Mouse (Mus musculus) adipocyte (in vitro differentiated cells): ENCODE data around the gene Ehd1.

Experiments used
- DNase-seq: peaks from one replicate; pipeline ENCODE4 v3.0.0-alpha.2; 2016; ENCODE audit warnings: low spot score

Gene Ehd1

DNA sequence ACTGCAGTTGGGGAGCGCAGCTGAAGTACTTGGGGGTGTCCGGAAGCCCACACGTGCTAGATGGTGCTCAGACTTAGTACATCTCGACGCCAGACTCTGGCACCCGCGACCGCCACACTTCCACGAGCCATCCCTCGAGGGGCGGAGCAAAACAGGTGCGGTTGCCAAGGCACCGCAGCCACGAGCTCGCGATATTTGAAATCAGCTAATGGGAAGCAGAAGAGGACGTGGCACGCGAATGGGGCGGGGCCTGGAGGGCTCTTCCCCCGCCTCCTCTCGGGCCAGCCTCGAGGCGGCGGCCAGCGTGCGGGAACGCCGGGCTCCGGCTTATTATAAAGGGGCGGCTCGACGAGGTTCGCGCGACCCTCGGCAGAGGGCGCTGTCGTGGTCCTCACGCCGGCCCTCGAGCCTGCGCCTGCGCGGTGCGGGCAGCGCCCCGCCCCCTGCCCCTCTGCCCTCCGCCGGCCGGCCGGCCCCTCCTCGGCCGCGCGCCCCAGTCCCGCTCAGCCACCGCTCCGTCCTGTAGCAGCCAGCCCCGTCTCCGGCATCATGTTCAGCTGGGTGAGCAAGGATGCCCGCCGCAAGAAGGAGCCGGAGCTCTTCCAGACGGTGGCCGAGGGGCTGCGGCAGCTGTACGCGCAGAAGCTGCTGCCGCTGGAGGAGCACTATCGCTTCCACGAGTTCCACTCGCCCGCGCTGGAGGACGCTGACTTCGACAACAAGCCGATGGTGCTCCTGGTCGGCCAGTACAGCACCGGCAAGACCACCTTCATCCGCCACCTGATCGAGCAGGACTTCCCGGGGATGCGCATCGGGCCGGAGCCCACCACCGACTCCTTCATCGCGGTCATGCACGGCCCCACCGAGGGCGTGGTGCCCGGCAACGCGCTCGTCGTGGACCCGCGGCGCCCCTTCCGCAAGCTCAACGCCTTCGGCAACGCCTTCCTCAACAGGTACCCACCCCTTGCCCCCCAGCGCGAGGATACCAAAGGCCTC, at the start of gene Ehd1:
TSS of gene Ehd1 (plus strand) at position 300 of the 996 bp plus-strand sequence.
- peak; percentile 98 for DNase-seq

DNA sequence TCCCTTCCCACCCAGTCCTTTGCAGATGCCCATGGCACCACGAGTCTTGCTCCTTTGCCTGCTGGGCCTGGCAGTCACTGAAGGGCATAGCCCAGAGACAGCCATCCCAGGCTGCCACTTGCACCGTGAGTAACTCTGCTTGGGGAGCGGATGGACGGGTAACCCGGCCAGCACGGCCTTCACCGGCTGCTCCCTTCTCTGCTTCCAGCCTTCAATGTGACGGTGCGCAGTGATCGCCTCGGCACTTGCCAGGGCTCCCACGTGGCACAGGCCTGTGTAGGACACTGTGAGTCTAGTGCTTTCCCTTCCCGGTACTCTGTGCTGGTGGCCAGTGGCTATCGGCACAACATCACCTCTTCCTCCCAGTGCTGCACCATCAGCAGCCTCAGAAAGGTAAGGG, 49.8 kb upstream of the Ehd1 start:
- no peak for DNase-seq

DNA sequence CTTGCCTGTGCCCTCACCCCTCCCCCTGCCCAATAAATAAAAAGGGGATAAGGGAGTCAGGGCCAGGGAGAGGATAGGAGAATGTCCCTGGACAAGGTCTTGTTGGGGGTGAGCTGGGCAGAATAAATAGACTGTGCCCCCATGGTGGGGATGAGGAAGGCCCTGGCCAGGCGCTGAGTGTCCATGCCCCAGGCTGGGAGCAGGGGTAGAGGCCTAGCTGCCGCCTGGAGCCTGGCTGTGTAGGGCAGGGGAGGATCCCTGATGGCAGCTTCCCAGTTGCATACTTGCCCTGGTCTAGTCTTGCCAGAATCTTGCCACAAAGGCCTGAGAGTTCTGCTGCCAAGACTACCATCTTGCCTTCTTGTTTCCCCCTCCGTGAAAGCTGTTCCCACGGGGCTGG, 48.7 kb upstream of the Ehd1 start:
- DNase-seq = no peak

DNA sequence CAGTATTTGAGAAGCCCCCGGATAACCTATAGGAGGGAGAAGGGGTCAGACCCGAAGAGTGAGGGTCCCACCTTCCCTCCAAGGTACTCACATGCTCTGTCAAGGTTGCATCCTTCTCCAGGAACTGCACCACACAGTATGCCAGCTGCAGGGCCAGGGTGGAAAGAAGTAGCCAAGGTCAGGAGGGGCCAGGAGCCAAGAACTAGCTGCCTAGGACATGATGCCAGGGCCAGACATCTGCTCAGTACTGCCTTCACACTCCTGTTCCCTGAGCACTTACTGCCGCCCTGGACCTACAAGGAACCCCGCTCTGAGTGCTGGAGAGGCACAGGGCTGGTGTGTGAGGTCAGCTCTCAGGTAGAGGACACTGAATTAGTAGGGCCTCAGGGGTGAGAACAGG, 46.1 kb upstream of the Ehd1 start:
- DNase-seq = no peak

DNA sequence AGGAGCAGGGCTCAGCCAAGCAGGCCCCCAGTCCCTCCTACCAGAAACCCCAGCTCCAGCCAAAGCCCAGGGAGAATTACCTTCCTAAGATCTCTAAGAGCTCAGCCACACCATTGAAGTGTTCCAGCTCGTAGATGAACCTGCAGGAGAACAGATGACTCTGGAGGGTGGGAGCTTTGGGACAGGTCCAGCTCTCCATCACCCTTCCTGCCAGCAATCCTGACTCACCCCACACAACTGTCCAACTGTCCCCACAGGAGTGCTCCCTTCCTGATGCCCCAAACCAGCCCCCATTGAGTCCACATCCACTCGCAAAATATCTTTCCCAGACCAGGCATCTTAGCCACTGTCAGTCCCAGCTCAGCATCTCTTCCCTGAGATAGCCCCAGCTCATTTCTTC, 45.5 kb upstream of the Ehd1 start:
- DNase-seq = no peak

DNA sequence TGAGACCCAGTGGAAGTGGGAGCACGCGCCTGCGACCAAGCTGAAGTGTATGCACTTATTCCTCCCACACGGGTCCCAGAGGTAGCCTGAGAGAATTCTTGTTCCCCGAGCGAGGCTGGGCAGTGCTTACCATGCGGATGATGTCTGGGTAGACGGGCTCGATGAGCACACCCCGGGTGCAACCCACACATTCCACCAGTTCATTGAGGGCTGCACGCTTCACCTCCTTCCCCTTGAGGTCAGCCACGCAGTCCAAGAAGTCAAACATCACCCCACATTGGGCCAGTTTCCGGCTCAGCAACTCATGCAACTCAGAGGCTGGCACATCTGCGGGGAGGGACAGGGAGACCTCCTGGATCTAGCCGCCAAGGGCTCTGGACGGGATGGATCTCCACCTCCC, 42.9 kb upstream of the Ehd1 start:
- DNase-seq = no peak

DNA sequence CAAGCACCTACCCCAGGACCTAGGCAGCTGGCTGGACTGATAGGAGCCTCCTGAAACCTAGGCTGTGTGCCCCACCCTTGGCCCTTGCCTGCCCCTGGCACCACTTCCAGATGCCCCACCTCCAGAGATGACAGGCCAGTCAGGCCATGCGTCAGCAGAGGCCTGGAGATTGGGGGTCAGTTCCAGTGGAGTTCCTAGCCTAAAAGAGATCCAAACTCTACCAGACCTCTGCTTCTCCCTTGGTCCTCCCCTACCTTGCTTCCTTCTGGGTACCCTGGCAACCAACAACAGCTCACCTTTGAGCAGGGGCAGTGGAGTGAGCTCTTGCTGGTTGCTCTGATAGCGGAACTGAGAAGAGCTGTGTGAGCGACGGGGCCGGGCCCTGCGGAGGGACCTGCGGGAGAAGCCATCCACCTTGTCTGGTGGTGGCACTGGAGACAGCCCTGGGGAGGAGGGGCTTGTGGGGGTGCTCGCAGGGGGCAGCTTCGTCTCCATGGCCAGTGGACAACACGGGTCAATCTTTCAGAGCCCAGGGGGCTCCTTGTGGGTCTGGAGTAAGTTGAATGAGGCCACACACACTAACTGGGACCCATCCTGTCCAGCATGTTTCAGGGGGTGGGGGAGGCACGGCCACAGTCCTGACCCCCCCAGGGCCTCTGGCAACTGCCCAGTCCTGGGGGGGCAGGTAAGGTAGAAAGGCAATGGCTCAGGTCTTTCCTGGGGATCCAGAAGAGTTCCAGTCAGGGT, 42.0 kb upstream of the Ehd1 start:
- DNase-seq = no peak

DNA sequence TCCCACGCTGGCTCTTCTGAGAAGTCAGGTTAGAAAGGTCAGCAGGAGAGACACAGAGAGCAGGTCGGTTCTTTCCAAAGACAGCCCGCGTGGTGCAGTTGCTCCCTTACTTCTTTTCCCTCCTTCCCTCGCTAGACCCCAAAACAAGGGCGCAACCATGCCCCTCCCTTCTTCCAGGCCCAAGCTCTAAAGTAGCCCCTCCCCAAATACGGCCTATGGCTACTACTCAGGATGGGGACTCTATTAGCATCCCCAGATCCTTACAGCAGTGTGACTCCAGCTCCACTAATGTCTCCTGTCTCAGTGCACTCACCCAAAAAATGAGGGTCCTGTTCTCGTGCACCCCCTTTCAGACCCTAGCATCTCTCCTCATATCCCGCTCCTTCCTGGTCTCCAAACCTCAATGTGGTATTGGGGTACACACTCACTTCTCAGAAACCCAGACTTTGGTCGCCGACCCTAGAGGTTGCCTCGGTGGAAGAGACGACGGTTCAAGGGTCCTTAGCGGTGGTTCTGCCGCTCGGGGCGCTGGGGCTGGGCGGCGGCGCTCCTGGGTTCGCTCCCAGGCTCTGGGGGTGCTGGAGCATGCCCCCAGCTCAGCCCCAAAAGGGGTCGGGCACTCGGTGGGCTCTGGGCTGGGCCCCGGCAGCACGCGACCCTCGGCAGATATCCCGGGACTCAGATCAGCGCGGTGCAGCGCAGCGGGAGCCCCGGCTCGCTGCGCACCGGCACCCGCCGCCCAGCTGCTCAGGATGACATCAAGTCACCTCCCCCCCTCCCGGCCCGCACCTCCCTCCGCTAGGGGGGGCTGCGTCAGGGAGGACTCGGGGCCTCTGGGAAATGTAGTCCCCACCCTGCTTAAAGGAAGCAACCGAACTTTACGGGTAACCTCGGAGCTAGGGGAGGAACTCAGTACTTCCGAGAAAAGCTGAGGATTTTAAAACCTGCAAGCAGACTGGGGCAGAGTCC, 41.2 kb upstream of the Ehd1 start, which contains the start of gene Ppp2r5b:
TSS of gene Ppp2r5b (minus strand) at position 789 of the 969 bp plus-strand sequence.
- DNase-seq = peak; percentile 94

DNA sequence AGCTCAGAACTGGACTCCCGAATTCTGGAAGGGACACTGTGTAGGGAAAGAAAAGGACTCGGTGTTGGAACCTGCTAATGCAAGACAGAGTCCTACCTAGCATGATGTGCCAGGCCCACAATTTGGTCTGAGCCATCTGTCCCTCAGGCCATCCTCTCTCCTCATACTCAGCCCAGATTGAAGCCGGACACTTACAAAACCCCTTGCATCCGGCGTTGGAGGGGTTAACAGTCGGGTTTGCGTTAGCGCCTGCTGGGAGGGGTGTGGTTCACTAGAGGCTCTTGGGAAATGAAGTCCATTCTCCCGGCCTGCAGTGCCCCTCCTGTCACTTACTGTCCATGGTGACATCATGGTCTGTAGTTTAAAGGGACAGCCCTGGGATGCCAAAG, 40.5 kb upstream of the Ehd1 start:
- peak; percentile 98 for DNase-seq

DNA sequence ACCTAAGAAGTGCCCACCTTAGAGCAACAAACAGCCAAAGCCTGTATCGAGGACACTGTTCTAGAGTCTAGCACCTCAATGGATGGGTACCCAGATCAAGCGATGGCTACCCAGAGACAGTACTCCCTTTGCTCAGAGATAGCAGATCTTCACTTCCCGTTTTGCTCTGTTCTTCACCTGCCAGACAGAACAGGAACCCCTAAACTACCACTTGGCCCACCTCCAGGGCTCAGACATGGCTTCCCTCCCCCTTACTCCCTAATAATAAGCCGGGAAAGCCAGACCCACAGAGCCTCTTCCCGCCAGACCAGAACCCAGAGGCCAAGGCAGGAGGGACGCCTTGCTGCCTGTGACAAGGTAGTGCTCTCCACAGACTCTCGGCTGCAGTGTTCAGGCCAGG, 39.7 kb upstream of the Ehd1 start:
- DNase-seq = no peak

DNA sequence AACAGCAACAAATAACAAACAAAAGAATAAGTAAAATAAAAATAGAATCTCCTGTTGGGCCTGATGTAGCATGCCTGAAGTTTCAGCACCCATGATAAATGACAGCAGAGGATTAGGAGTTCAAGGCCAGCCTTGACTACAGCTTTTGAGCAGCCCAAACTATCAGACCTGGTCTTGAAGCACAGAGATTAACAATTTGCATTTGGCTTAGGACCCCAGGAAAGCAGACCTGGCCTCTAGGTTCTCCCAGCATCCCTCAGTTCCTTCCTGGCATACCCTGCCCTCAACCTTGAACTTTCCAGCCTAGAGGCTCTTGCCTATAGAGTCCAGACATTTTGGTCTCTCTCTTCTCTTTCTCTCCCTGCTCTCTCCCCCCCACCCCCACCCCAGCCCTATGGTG, 37.8 kb upstream of the Ehd1 start:
- DNase-seq = no peak

DNA sequence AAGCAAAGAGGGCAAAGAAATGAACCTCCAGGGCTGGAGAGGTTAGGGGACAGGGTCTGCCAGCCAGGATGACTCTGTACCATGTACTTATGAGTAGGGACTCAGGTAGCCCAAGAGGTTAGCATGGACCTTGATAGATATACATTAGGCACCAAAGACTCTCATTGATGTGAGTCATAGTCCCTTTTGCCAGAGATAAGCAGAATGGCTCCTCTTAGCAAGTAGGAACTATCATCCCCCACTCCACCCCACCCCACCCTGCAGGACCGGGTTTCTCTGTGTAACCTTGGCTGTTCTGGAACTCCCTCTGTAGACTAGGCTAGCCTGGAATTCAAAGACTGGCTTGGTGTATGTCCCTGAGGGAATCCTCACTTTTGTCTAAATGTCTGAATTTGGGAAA, 36.4 kb upstream of the Ehd1 start:
- no peak for DNase-seq

DNA sequence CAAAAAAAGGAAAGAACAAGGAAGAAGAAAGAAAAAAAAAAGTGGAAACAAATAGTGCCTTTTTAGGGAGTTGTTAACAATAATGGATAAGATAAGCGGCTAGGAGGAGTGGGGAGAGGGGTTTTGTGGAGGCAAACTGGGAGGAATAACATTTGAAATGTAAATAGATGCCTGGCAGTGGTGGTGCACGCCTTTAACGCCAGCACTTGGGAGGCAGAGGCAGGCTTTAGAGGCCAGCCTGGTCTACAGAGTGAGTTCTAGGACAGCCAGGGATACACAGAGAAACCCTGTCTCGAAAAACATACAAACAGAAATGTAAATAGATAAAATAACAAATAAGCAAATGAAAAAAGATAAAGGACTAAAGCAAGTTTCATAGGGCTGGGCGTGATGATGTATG, 35.8 kb upstream of the Ehd1 start:
- no peak for DNase-seq

DNA sequence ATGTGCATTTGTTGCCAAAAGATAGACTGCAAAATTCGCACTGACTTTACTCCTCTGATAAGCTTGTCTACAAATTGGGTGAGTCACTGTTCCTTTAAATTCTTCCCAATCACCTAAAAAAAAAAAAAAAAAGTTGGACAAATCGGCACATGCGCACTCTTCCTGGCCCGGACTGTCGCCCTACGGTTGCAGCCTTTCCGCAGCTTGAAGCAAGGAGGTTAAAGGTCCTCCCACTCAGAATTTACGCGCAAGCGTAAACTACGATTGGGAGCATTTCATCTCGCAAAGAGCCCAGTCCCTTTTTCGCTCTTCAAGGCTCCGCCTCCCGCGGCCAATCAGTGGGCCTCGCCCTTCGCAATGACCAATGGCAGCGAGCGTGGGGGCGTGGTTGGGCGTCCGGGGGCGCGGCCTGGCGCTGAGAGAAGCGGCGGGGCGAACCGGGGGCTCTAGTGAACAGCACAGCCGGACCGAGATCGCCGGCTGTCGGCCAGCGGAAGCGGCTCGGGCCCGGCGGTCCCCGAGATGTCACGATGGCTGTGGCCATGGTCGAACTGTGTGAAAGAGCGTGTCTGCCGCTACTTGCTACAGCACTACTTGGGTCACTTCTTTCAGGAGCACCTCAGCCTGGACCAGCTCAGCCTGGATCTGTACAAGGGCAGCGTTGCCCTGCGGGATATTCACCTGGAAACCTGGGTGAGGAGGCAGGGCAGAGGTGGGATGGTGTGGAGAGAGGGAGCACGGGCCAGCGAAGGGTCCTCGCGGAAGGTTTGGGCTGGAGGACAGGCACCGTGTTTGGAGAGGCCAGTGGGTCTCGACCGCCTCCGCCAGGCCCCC, 35.0 kb upstream of the Ehd1 start, which contains the start of gene Atg2a:
TSS of gene Atg2a (plus strand) at position 395 of the 834 bp plus-strand sequence.
- DNase-seq = peak; percentile 100

DNA sequence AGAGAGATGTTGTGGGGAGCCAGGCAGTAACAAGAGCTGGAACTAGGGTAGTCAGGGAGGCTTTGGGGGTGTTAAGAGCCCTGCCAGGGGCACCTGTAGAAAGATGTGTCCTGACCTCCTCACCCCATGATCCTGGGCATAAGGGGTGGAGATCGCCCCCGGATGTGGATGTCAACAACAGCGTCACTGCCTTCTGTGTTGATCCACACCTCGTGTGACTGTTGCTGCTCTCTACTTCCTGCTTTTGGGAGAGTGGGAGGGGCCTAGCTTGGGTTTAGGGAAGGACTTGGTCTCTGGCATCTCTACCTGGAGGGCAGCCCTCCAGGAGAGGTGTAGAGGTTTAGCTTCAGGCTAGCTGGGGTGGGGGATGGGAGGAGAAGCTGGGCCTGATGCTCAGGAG, 34.2 kb upstream of the Ehd1 start:
- DNase-seq = peak; percentile 82

DNA sequence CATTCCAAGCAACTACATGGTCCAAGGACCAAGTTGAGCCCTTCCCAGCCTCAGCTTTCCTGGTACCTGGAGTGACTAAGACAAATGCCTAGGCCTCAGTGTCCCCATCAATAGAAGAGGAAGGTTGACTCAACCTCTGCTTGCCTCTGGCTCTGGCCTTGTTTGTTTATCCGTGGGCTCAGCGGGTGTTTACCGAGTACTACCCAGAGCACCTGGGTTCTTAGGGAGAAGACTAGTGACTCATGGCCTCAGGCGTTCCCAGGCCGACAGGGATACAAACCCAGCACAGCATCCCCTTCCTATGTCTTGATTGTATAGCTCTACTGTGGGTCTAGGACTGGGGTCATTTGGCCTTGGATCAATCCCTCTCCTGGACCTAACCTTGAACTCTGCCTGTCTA, 33.3 kb upstream of the Ehd1 start:
- DNase-seq = no peak

DNA sequence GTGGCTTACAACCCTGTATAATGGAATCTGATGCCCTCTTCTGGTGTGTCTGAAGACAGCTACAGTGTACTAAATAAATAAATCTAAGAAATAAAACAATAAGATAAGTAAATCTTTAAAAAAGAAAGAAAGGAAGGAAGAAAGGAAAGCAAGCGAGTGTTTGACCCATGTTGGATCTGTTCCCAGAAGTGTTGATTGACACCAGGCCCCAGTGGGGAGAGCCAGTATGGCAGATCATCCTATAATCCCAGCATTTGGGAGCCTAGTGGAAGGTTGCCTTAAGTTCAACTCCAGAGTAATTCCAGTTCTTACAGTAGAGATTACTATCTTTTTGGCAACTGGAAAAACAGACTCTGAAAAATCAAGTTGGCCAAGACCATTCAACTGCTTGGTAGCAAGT, 30.7 kb upstream of the Ehd1 start:
- DNase-seq = peak; percentile 79

DNA sequence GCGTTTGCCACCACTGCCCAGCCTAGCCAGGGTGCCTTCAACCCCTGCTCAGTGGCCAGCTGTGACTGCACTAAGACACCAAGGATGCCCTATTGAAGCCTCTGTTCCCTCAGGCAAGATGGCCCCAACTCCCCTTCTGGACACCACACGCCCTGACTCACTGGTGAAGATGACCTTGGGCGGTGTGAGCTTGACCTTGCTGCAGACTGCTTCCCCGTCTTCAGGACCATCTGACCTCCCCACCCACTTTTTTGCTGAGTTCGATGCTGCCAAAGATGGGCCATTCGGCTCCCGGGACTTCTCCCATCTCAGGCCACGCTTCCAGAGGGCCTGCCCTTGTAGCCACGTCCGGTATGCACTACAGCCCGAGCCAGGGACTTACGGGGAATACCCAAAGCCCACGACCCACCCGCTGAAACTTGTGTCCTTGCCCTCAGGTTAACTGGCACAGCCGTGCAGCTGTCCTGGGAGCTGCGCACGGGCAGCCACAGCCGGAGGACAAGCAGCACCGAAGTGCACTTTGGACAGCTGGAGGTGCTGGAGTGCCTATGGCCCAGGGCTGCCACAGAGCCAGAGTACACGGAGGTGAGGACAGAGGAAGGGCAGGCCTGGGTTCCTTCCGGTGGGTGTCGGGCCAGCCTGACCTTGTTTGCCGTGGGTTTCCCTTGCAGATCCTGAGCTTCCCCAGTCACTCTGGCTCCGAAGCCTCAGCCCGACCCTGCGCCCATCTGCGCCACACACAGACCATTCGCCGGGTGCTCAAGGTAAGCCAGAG, 28.8 kb upstream of the Ehd1 start:
- DNase-seq = no peak

DNA sequence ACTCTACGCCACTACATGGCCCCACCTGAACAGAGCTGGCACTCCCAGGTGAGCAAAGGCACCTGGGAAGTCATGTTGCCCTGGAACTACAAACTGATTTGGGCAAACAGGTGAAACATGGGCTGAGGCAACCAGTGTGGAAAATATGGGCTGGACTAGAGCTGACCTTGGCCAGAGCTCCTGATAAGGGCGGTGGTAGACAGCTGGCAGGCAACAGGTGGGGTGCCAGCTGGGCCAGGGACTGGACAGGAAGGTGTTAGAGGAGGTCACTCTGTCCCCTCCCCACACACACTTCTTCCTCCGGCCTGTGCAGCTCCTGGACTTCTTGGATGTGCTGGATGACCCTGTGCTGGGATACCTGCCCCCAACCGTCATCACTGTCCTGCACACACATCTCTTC, 23.5 kb upstream of the Ehd1 start:
- DNase-seq = no peak

DNA sequence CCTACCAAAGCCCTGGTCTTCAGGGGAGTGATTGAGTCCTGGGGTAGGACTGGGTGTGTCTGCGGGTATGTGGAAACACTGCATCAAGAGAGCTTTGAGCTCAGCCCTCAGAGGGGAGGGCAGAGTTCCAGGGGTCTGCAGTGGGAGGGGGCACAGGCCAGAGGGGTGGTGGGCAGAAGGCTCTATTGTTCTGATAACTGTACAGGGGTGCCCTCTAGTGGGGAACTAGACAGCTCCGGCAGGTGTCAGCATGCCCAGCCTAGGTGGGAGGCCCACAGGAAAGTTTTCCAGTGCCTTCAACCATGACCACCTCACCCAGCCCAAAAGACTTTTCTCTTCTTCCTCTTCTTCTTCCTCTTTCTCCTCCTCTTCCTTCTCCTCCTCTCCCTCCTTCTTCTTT, 16.1 kb upstream of the Ehd1 start:
- DNase-seq = no peak
